ENCODE assay signal across 8 mouse cellular contexts in genomic region chr11:106486042-106486865, GRCm38 (mm10). TPM values are rescaled to one million over a fixed set of nuclear protein-coding genes. Genes with fewer than 3 reads are reported as not detected.
A peak's percentile ranks its signal among the peaks of the same experiment; 100 is the strongest.
DNase-seq lines count a peak whose midpoint lies in the region; ATAC-seq and TF ChIP-seq lines count a peak whose summit lies in the region.

No protein-coding gene starts in this region.

- H3K36me3 ChIP-seq in heart, embryonic 15.5 days = no peaks in the 10 kb centered on the region
- no peaks in the 10 kb centered on the region for H3K36me3 ChIP-seq in hindbrain, embryonic 12.5 days
- H3K36me3 ChIP-seq in midbrain, embryonic 12.5 days = no peaks in the 10 kb centered on the region

- TF ChIP-seq POLR2A in bone marrow, adult 2 months (IDR thresholded peaks at IDR 0.05; ENCODE audit: borderline replicate concordance, control insufficient read depth, low read depth, low read length) = no peak

- no peak overlapping the region for H3K27ac ChIP-seq in heart, embryonic 15.5 days
- no peak overlapping the region for H3K27ac ChIP-seq in bone marrow, adult 2 months (ENCODE audit: control insufficient read depth, insufficient read depth, low read depth, low read length, poor library complexity)
- no peak overlapping the region for H3K27ac ChIP-seq in hindbrain, embryonic 12.5 days
- no peak overlapping the region for H3K27ac ChIP-seq in midbrain, embryonic 12.5 days (replicated peaks)

- ATAC-seq in heart, embryonic 15.5 days (replicated peaks; ENCODE audit: insufficient number of reproducible peaks, insufficient read depth, low FRiP score, low read depth) = no peak
- ATAC-seq in hindbrain, embryonic 12.5 days (ENCODE audit: low FRiP score) = no peak
- no peak for ATAC-seq in midbrain, embryonic 12.5 days (ENCODE audit: low FRiP score, low read depth)
- ATAC-seq in cerebellum, adult (ENCODE audit: insufficient number of reproducible peaks, low FRiP score, low TSS enrichment) = no peak

- H3K4me2 ChIP-seq in heart, embryonic 15.5 days = peak overlapping the region; percentile 87
- H3K4me2 ChIP-seq in hindbrain, embryonic 12.5 days (replicated peaks) = peak overlapping the region; percentile 88
- peak overlapping the region; percentile 92 for H3K4me2 ChIP-seq in midbrain, embryonic 12.5 days (replicated peaks)

- no peak for TF ChIP-seq CTCF in bone marrow, adult 2 months (IDR thresholded peaks at IDR 0.05; ENCODE audit: control insufficient read depth, insufficient read depth, low read length)

- WGBS in heart, embryonic 15.5 days = 26% methylated on average over 16 of the region's 16 CpGs
- 4% methylated on average over 16 of the region's 16 CpGs for WGBS in bone marrow, adult 2 months
- 58% methylated on average over 16 of the region's 16 CpGs for WGBS in hindbrain, embryonic 12.5 days
- 62% methylated on average over 16 of the region's 16 CpGs for WGBS in midbrain, embryonic 12.5 days

- H3K9ac ChIP-seq in heart, embryonic 15.5 days = peak overlapping the region; percentile 90
- peak overlapping the region; percentile 38; the same call in 1 of the 2 replicates for H3K9ac ChIP-seq in hindbrain, embryonic 12.5 days
- H3K9ac ChIP-seq in midbrain, embryonic 12.5 days (replicated peaks) = 0 out of 2 replicates have a peak overlapping the region, but pooled peaks have one; percentile 87

- peak overlapping the region; percentile 98 for H3K4me3 ChIP-seq in heart, embryonic 15.5 days
- peak overlapping the region; percentile 33 for H3K4me3 ChIP-seq in bone marrow, adult 2 months (replicated peaks; ENCODE audit: control insufficient read depth, low read depth, low read length)
- H3K4me3 ChIP-seq in hindbrain, embryonic 12.5 days = peak overlapping the region; percentile 86
- peak overlapping the region; percentile 96 for H3K4me3 ChIP-seq in midbrain, embryonic 12.5 days

- peaks cover 12% of the 10 kb centered on the region for H3K4me1 ChIP-seq in heart, embryonic 15.5 days (replicated peaks)
- no peaks in the 10 kb centered on the region; the same call in 1 of the 2 replicates for H3K4me1 ChIP-seq in bone marrow, adult 2 months (ENCODE audit: control insufficient read depth, insufficient read depth, low read length)
- H3K4me1 ChIP-seq in hindbrain, embryonic 12.5 days = peaks cover 10% of the 10 kb centered on the region; the same call in 1 of the 2 replicates
- peaks cover 9% of the 10 kb centered on the region for H3K4me1 ChIP-seq in midbrain, embryonic 12.5 days

- H3K9me3 ChIP-seq in heart, embryonic 15.5 days (replicated peaks) = no peaks in the 10 kb centered on the region
- no peaks in the 10 kb centered on the region for H3K9me3 ChIP-seq in hindbrain, embryonic 12.5 days (replicated peaks)
- no peaks in the 10 kb centered on the region for H3K9me3 ChIP-seq in midbrain, embryonic 12.5 days

- H3K27me3 ChIP-seq in heart, embryonic 15.5 days = no peaks in the 10 kb centered on the region
- H3K27me3 ChIP-seq in hindbrain, embryonic 12.5 days = no peaks in the 10 kb centered on the region
- H3K27me3 ChIP-seq in midbrain, embryonic 12.5 days = no peaks in the 10 kb centered on the region

- DNase-seq in heart, adult 8-10 months (ENCODE audit: low spot score) = no peak
- no peak for DNase-seq in thymus, postnatal 14 days
- no peak for DNase-seq in gastrocnemius, adult 8-10 months (ENCODE audit: low spot score in 2 of 2)

RNA-seq across cellular contexts. Expression of gene Ern1, which starts 1.4 kb away (rescaled TPM):
- polyA plus RNA-seq in heart, embryonic 15.5 days (2015; fragmentation: Nextera tagmentation; extraction: Ambion mirVana) = 3.8 and 5.2 TPM in 2 replicates
- total RNA-seq in heart, adult 8-10 months (2022) = 10 to 100 TPM; 10.2 to 14.0 (median 12.8) TPM
- polyA plus RNA-seq in bone marrow, adult 2 months (2011; ENCODE audit: insufficient read depth, insufficient read length, low replicate concordance, missing spikeins) = 4.4 and 13.4 TPM in 2 replicates
- 7.9 and 8.3 TPM in 2 replicates for polyA plus RNA-seq in hindbrain, embryonic 12.5 days (2016; fragmentation: Nextera tagmentation; extraction: Ambion mirVana)
- polyA plus RNA-seq in midbrain, embryonic 12.5 days (2016; fragmentation: Nextera tagmentation; extraction: Ambion mirVana) = 6.6 and 8.0 TPM in 2 replicates
- 1 to 10 TPM; 6.9 to 8.9 (median 7.6) TPM for total RNA-seq in gastrocnemius, adult 8-10 months (2022)

Comparison
In these comparisons a context has a peak if more than half of its experiments do, and no peak if none do; other contexts are left out.
1. H3K4me3 ChIP-seq: peak in every context shown above with its lines; median percentile 98 in heart, embryonic 15.5 days; 96 in midbrain, embryonic 12.5 days; 86 in hindbrain, embryonic 12.5 days; 33 in bone marrow, adult 2 months.
2. H3K9ac ChIP-seq: peak in every context shown above with its lines; median percentile 90 in heart, embryonic 15.5 days; 87 in midbrain, embryonic 12.5 days; 38 in hindbrain, embryonic 12.5 days.